Mouse (Mus musculus) forebrain, embryonic 15.5 days (tissue): ENCODE measurements around the gene Ptpn5. TPM values are rescaled to one million over a fixed set of nuclear protein-coding genes. Genes with fewer than 3 reads are reported as not detected.

Experiments
- ATAC-seq: fragments of 200-750 bp; cut with Nextera tagmentation; replicated peaks from 2 replicates; pipeline ENCODE4 v1.8.0; 2017; ENCODE audit warnings: mild to moderate bottlenecking, moderate TSS enrichment, moderate library complexity
- H3K27ac ChIP-seq: fragments of 300-500 bp; sonication (generic); replicated peaks from 2 replicates; pipeline ENCODE4 v1.5.1; 2015; ENCODE audit warnings: mild to moderate bottlenecking, inconsistent platforms
- H3K27me3 ChIP-seq: fragments of 300-500 bp; sonication (generic); 2 replicates; pipeline ENCODE4 v1.6.1; 2015; ENCODE audit warnings: inconsistent platforms
- H3K36me3 ChIP-seq: fragments of 300-500 bp; sonication (generic); 2 replicates; pipeline ENCODE4 v1.6.1; 2015; ENCODE audit warnings: mild to moderate bottlenecking, inconsistent platforms
- H3K4me1 ChIP-seq: fragments of 300-500 bp; sonication (generic); 2 replicates; pipeline ENCODE4 v1.6.1; 2015; ENCODE audit warnings: inconsistent platforms
- H3K4me2 ChIP-seq: fragments of 300-500 bp; sonication (generic); replicated peaks from 2 replicates; pipeline ENCODE4 v1.6.1; 2015; ENCODE audit warnings: mild to moderate bottlenecking, inconsistent platforms
- H3K4me3 ChIP-seq: fragments of 300-500 bp; sonication (generic); 2 replicates; pipeline ENCODE4 v1.5.1; 2015; ENCODE audit warnings: mild to moderate bottlenecking, inconsistent platforms
- H3K9ac ChIP-seq: fragments of 300-500 bp; sonication (generic); replicated peaks from 2 replicates; pipeline ENCODE4 v1.6.1; 2015; ENCODE audit warnings: mild to moderate bottlenecking, inconsistent platforms
- H3K9me3 ChIP-seq: fragments of 300-500 bp; sonication (generic); 2 replicates; pipeline ENCODE4 v1.6.1; 2016; ENCODE audit warnings: inconsistent platforms
- WGBS: fragments of 180-500 bp; shearing (Covaris S2); methylation state at CpG from one replicate; pipeline ENCODE4 v1.1.7; 2015; ENCODE audit warnings: mixed read lengths; 5-methylcytosine and 5-hydroxymethylcytosine counted together
- polyA plus RNA-seq: library from polyadenylated mRNA; unstranded; fragments of >200 nt; fragmentation: Nextera tagmentation; extraction: Ambion mirVana; gene quantifications from 2 replicates; pipeline ENCODE4 v1.2.1, GENCODE M21; 2015

Gene Ptpn5
- polyA plus RNA-seq, 1 experiment from 2014 or later: 72.1 TPM

DNA sequence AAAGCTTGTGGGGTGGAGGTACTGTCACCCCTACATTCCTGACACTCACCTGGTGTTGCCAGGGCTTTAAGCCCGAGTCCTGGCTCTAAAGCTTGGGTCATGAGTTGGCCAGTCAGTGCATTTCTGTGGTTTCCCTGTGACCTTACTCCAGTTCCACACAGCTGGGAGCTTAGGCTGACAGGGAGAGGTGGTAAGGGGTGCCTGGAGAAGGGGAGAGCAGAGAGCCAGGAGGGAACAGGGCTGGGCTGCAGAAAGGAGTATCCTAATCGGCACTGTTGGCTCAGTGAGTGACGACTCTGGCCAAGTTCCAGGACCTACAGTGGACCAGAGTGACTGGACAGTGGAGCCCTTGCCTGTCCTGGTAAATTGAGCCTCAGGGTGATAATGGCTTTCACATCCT, 81.2 kb downstream of the Ptpn5 start:
- Histone ChIP-seq H3K36me3 (no peaks in the 10 kb centered on the region), H3K27me3 (peaks cover 4% of the 10 kb centered on the region; the same call in 1 of the 2 replicates), H3K4me2 (peak overlapping the region; percentile 70), H3K9ac (no peak overlapping the region), H3K4me3 (no peak overlapping the region), H3K4me1 (peaks cover 23% of the 10 kb centered on the region), H3K27ac (no peak overlapping the region; the same call in 1 of the 2 replicates), H3K9me3 (no peaks in the 10 kb centered on the region)
- WGBS: 34% methylated on average over 3 of the region's 3 CpGs
- no peak for ATAC-seq

DNA sequence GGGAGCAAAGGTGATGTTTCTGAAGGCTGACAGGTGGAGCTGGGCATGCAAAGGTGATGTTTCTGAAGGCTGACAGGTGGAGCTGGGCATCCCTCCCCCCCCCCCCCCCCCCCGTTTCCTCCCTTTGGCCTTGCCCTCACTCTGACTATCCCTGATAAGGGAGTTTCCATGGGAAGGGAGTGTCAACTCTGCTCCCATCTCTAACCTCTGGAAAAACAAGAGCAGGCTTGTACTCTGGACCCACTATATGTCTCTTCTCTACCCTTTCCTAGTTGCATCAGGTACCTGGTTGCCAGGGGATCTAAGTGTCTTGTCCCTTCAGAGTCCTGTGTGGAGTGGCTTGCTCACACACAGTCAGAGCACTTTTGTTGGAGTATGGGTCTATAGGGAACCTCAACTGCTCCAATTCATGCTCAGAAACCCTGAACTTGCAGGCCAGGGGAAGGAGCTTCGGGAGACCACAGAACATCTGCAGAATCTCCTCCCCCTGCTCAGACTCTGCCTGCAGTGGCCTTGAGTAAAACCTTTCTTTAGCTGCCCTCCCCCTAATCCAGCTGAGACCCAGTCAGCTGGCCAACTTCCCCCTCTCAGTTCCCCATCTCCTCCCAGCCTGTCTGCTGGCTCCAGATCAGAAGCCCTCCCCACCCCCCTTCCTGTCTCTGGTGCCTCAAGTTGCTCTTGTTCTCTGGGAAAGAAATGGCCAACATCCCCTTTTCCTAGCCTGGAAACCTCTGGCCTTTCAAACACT, 81.9 kb downstream of the Ptpn5 start:
- Histone ChIP-seq H3K9me3 (no peaks in the 10 kb centered on the region), H3K4me2 (peak overlapping the region; percentile 70), H3K27me3 (peaks cover 4% of the 10 kb centered on the region; the same call in 1 of the 2 replicates), H3K9ac (peak overlapping the region; percentile 83), H3K36me3 (no peaks in the 10 kb centered on the region), H3K27ac (peak overlapping the region; percentile 7; the same call in 1 of the 2 replicates), H3K4me3 (peak overlapping the region; percentile 80), H3K4me1 (peaks cover 23% of the 10 kb centered on the region)
- 21% methylated on average over 1 of the region's 2 CpGs for WGBS
- ATAC-seq: no peak

DNA sequence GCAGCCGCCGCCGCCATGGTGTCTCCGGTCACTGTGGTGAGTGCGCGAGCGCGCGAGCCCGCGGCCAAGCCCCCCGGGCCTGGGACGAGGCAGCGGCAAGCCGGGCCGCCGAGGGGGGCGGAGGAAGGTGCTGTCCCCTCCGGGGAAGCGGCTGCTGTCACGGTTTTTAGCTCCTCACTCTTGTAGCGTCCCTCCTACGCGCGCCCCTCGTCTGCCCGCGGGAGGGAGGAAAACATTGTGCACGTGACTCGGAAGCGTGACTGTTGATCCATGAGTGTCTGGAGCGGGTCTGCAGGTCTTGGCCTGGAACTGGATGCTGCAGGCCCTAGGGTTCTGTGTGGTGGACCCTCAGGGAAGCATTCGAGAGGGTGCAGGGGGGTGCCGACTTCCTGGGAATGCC, 82.7 kb downstream of the Ptpn5 start:
- H3K4me1 ChIP-seq: peaks cover 23% of the 10 kb centered on the region
- peak overlapping the region; percentile 83 for H3K9ac ChIP-seq
- peak overlapping the region; percentile 80 for H3K4me3 ChIP-seq
- no peaks in the 10 kb centered on the region for H3K9me3 ChIP-seq
- WGBS: 1% methylated on average over 34 of the region's 34 CpGs
- peaks cover 4% of the 10 kb centered on the region; the same call in 1 of the 2 replicates for H3K27me3 ChIP-seq
- peak overlapping the region; percentile 70 for H3K4me2 ChIP-seq
- ATAC-seq: peak; percentile 72
- no peaks in the 10 kb centered on the region for H3K36me3 ChIP-seq
- peak overlapping the region; percentile 92 for H3K27ac ChIP-seq

DNA sequence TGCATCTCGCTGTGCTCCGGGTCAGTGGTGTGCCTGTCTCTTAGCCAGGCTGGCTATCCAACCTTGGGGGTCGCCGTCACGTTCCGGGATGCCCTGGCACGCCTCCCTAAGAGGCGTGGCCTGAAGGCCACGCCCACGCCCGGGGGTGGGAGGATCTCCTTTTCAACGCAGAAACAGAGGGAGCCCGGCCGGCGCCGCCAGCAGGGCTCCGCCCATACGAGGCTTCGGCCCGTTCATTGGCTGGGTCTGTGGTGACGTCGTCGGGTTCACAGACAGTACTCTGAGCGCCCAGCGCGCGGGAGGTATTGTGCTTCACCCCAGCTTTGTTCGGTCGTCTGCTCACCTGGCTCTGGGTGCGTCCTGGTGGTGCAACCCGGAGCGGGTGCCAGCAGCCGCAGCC, 83.1 kb downstream of the Ptpn5 start, which contains the start of gene Tmem86a:
Tmem86a (plus strand) TSS at position 236 of the 400 bp plus-strand sequence.
- H3K36me3 ChIP-seq: no peaks in the 10 kb centered on the region
- ATAC-seq: peak; percentile 99

DNA sequence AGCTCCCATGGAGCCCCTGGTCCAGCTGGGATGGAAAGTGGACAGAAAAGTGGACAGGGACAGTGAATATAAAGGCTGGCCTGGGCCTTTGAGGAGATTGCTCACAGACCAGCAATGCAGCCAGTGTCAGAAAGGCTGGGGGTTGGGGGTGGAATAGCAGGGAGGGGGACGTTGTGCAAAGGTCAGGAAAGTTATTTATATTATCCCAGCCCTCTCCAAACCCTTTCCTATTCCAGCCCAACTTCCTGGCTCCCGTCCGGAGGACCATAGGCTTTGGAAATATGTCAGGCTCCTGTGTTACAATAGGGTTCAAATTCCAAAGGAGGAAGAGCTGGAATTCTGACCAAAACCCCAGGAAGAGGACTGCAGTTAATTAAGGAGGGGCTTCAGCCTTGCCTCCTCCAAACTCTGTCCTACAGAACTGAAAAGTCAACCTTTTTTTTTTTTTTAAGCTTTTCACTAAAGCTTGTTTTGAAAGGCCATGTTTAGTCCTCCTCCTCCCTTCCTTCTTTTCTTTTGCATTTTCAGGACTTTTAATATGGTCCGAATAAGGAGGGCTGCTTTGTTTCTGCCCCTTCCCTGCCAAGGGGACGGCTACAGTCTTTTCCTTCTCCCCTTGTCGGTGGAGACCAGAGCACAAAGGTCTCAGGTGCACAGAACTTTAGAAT, 90.5 kb downstream of the Ptpn5 start:
- WGBS: 41% methylated on average over 6 of the region's 6 CpGs
- no peak for ATAC-seq
- no peaks in the 10 kb centered on the region for H3K27me3 ChIP-seq
- H3K4me2 ChIP-seq: no peak overlapping the region
- H3K27ac ChIP-seq: no peak overlapping the region
- no peak overlapping the region for H3K4me3 ChIP-seq
- no peak overlapping the region for H3K9ac ChIP-seq
- H3K4me1 ChIP-seq: no peaks in the 10 kb centered on the region
- H3K36me3 ChIP-seq: no peaks in the 10 kb centered on the region
- no peaks in the 10 kb centered on the region for H3K9me3 ChIP-seq

More for the DNA sequence above, 83.1 kb downstream of the Ptpn5 start, which contains the start of gene Tmem86a:
- peaks cover 4% of the 10 kb centered on the region; the same call in 1 of the 2 replicates for H3K27me3 ChIP-seq
- peak within 1 kb of the TSS; percentile 70 for H3K4me2 ChIP-seq
- H3K9ac ChIP-seq: peak within 1 kb of the TSS; percentile 83
- peak within 1 kb of the TSS; percentile 92 for H3K27ac ChIP-seq
- no peaks in the 10 kb centered on the region for H3K9me3 ChIP-seq
- peaks cover 23% of the 10 kb centered on the region for H3K4me1 ChIP-seq
- under 1% methylated on average over 33 of the region's 33 CpGs for WGBS
- peak within 1 kb of the TSS; percentile 80 for H3K4me3 ChIP-seq

DNA sequence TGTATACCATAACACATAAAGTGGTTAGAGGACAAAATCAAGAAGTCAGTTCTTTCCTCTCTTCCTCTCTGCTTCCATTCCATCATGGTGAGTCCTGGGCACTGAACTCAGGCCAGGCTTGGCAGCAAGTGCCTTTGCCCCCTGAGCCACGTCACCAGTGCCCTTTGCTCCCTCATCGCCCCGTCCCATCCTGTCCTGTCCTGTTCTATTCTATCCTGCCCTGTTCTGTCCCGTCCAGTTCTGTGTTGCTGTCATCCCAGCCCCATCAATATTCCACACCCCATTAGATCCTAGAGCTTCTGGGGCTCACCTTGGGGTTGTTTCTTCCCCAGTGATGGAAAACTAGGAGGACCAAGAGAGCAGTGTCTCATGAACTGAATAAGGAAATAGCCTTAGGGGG, 91.4 kb downstream of the Ptpn5 start:
- H3K4me3 ChIP-seq: no peak overlapping the region
- H3K9me3 ChIP-seq: no peaks in the 10 kb centered on the region
- no peak overlapping the region for H3K27ac ChIP-seq
- no peaks in the 10 kb centered on the region for H3K27me3 ChIP-seq
- WGBS: 83% methylated on average over 4 of the region's 4 CpGs
- H3K4me2 ChIP-seq: no peak overlapping the region
- ATAC-seq: no peak
- no peak overlapping the region for H3K9ac ChIP-seq
- H3K36me3 ChIP-seq: no peaks in the 10 kb centered on the region
- no peaks in the 10 kb centered on the region for H3K4me1 ChIP-seq

DNA sequence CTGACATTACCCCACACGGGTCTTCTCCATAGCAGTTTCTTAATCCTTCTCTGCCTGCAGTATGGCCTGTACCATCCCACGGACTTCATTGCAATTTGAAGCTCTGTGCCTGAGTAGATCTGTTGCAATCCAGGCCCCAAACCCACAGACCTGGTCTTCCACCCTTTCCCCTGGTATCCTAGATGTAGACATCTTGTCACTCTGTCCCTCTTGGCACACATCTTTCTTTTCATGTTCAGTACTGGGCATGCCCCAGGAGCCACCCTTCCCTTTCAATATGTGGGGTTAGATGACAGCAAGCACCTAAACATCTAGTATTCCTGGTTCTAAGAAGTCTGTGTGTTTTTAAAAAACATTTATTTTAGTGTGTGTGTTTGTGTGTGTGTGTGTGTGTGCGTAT, 91.8 kb downstream of the Ptpn5 start:
- 87% methylated on average over 3 of the region's 3 CpGs for WGBS
- H3K36me3 ChIP-seq: no peaks in the 10 kb centered on the region
- H3K27me3 ChIP-seq: no peaks in the 10 kb centered on the region
- H3K9ac ChIP-seq: no peak overlapping the region
- ATAC-seq: no peak
- no peaks in the 10 kb centered on the region for H3K9me3 ChIP-seq
- no peak overlapping the region for H3K4me3 ChIP-seq
- H3K27ac ChIP-seq: no peak overlapping the region
- no peaks in the 10 kb centered on the region for H3K4me1 ChIP-seq
- no peak overlapping the region for H3K4me2 ChIP-seq

DNA sequence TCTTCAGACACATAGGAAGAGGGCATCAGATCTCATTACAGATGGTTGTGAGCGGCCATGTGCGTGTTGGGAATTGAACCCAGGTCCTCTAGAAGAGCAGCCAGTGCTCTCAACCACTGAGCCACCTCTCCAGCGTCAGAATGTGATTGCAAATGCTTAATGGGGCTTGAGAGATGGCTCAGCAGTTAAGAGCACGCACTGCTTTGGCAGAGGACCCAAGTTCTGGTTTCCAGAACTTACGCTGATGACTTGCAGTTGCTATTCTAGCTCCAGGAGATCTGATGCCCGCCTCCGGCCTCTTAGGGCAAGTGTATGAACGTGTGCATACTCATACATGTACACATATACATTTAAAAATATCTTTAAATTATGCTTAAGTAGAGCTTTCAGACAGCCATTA, 98.1 kb downstream of the Ptpn5 start:
- WGBS: 80% methylated on average over 8 of the region's 8 CpGs
- no peak overlapping the region for H3K9ac ChIP-seq
- H3K4me3 ChIP-seq: no peak overlapping the region
- no peaks in the 10 kb centered on the region for H3K36me3 ChIP-seq
- no peak for ATAC-seq
- peaks cover 4% of the 10 kb centered on the region for H3K4me1 ChIP-seq
- H3K27me3 ChIP-seq: no peaks in the 10 kb centered on the region
- no peaks in the 10 kb centered on the region for H3K9me3 ChIP-seq
- no peak overlapping the region for H3K4me2 ChIP-seq
- no peak overlapping the region for H3K27ac ChIP-seq

DNA sequence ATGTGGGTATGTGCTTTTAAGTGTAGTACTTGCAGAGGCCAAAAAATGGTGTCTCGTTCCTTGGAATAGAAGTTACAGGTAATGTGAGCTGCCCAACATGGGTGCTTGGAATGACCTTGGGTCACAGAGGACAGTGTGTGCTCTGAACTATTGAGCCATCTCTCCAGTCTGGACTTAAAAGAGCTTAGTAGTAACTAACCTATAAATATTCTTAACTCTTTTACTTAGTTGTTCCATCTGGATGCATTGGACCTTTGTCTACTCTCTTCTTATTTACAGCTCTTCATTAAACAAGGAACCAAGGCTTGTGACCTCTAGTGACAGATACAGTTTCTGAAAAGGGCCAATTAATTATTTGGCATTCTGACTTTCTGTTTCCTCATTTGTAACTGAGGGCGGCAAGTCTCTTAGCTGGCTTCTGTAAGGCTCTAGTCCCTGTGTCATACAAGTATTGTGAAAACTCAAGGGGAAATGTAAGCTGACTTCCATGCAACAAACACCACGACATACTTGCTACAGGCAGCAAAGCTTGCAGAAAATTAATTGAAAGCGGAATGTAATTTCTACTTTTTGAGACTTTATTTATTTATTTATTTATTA, 98.6 kb downstream of the Ptpn5 start:
- H3K9ac ChIP-seq: no peak overlapping the region
- H3K4me3 ChIP-seq: no peak overlapping the region
- WGBS: 86% methylated on average over 4 of the region's 4 CpGs
- no peak for ATAC-seq
- no peaks in the 10 kb centered on the region for H3K27me3 ChIP-seq
- H3K9me3 ChIP-seq: no peaks in the 10 kb centered on the region
- no peak overlapping the region for H3K4me2 ChIP-seq
- H3K4me1 ChIP-seq: peaks cover 4% of the 10 kb centered on the region
- H3K36me3 ChIP-seq: no peaks in the 10 kb centered on the region
- H3K27ac ChIP-seq: no peak overlapping the region

DNA sequence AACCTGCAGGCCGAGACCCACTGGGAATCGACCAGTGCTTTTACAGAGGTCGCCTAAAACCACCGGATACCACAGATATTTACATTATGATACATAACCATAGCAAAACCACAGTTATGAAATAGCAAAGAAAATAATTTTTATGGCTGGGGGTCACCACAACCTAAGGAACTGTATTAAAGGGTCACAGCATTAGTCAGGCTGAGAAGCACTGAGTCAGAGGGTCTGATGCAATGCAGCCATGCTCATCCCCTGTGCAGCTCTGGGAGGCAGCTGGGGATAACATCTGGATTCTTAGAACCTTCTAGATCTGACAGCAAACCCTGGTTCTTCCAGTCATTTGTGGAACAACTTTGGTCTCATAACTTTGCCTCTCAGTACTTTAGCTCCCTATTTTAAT, 102.1 kb downstream of the Ptpn5 start:
- Histone ChIP-seq H3K27ac (no peak overlapping the region), H3K9me3 (no peaks in the 10 kb centered on the region), H3K4me2 (no peak overlapping the region), H3K9ac (no peak overlapping the region), H3K4me1 (peaks cover 4% of the 10 kb centered on the region), H3K36me3 (no peaks in the 10 kb centered on the region), H3K27me3 (no peaks in the 10 kb centered on the region), H3K4me3 (no peak overlapping the region)
- WGBS: 72% methylated on average over 4 of the region's 4 CpGs
- no peak for ATAC-seq

DNA sequence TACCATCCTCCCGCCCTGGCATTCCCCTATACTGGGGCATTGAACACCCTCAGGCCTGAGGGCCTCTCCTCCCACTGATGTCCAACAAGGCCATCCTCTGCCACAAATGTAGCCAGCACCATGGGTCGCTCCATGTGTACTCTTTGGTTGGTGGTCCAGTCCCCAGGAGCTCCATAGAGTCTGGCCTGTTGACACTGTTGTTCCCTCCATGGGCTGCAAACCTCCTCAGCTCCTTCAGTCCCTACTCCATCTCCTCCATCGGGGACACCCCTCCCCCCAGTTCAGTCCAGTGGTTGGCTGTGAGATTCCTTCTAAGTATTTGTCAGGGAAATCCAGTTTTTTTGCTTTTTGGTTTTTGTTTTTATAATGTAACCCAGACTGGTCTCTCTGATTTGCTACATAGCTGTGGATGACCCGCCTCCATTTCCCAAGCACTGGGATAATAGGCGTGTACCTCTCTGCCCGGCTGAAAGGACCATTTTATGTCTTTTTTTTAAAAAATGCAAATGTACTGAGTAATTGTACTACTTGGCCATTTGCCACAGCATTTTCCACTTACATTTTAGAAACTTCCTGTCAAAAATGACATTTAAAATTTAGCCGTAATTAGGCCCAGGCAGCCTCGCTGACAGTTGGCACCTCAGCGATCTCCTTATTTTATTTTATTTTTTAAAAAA, 102.8 kb downstream of the Ptpn5 start:
- 47% methylated on average over 9 of the region's 9 CpGs for WGBS
- no peaks in the 10 kb centered on the region for H3K36me3 ChIP-seq
- H3K4me3 ChIP-seq: no peak overlapping the region
- H3K4me1 ChIP-seq: peaks cover 6% of the 10 kb centered on the region
- H3K27ac ChIP-seq: no peak overlapping the region
- H3K9ac ChIP-seq: no peak overlapping the region
- no peaks in the 10 kb centered on the region for H3K9me3 ChIP-seq
- H3K27me3 ChIP-seq: no peaks in the 10 kb centered on the region
- peak; percentile 63; the same call in 1 of the 2 replicates for ATAC-seq
- H3K4me2 ChIP-seq: no peak overlapping the region
